Mouse (Mus musculus): ENCODE data around the gene Gm20388. TPM values are rescaled to one million over a fixed set of nuclear protein-coding genes. Genes with fewer than 3 reads are reported as not detected.
A peak's percentile ranks its signal among the peaks of the same experiment; 100 is the strongest.

Gm20388 gene
- polyA plus RNA-seq, 1 experiment from 2014 or later: 1.4 TPM

GRCm38 (mm10) chr8:119960531-119961104 lies 50.0 kb downstream of the Gm20388 start:
- ATAC-seq (ENCODE audit: low read depth): no peak
- WGBS (ENCODE audit: insufficient replicate concordance): 59% methylated on average over 5 of the region's 5 CpGs
- no peak overlapping the region for H3K27ac ChIP-seq (ENCODE audit: low read length)
- no peaks in the 10 kb centered on the region for H3K4me1 ChIP-seq (ENCODE audit: control insufficient read depth, low read depth, low read length)
- H3K9ac ChIP-seq (ENCODE audit: low read depth, low read length): no peak overlapping the region
- no peak overlapping the region for H3K4me3 ChIP-seq (ENCODE audit: low read depth, low read length)
- H3K9me3 ChIP-seq (replicated peaks; ENCODE audit: control insufficient read depth, low read length): no peaks in the 10 kb centered on the region
- H3K27me3 ChIP-seq (ENCODE audit: control insufficient read depth, insufficient read depth, low read depth, low read length): no peaks in the 10 kb centered on the region
- peaks cover 16% of the 10 kb centered on the region for H3K36me3 ChIP-seq (ENCODE audit: control insufficient read depth, insufficient read depth)
- H3K4me2 ChIP-seq (ENCODE audit: low read depth, low read length): no peak overlapping the region

- WGBS (ENCODE audit: insufficient replicate concordance): 54% methylated on average over 4 of the region's 4 CpGs
- no peak for ATAC-seq (ENCODE audit: low read depth)
- Histone ChIP-seq H3K27me3 (ENCODE audit: control insufficient read depth, insufficient read depth, low read depth, low read length) (no peaks in the 10 kb centered on the region), H3K9ac (ENCODE audit: low read depth, low read length) (no peak overlapping the region), H3K4me2 (ENCODE audit: low read depth, low read length) (no peak overlapping the region), H3K27ac (ENCODE audit: low read length) (no peak overlapping the region), H3K36me3 (ENCODE audit: control insufficient read depth, insufficient read depth) (no peaks in the 10 kb centered on the region), H3K4me1 (ENCODE audit: control insufficient read depth, low read depth, low read length) (no peaks in the 10 kb centered on the region), H3K4me3 (ENCODE audit: low read depth, low read length) (no peak overlapping the region), H3K9me3 (replicated peaks; ENCODE audit: control insufficient read depth, low read length) (peaks cover 2% of the 10 kb centered on the region; the same call in 1 of the 2 replicates)
These were observed 54.2 kb downstream of the Gm20388 start for GRCm38 (mm10) chr8:119964859-119965258.

- no peak overlapping the region for H3K27ac ChIP-seq (ENCODE audit: low read length)
- H3K27me3 ChIP-seq (ENCODE audit: control insufficient read depth, insufficient read depth, low read depth, low read length): no peaks in the 10 kb centered on the region
- ATAC-seq (ENCODE audit: low read depth): no peak
- H3K4me3 ChIP-seq (ENCODE audit: low read depth, low read length): no peak overlapping the region
- H3K36me3 ChIP-seq (ENCODE audit: control insufficient read depth, insufficient read depth): no peaks in the 10 kb centered on the region
- no peak overlapping the region for H3K4me2 ChIP-seq (ENCODE audit: low read depth, low read length)
- H3K4me1 ChIP-seq (ENCODE audit: control insufficient read depth, low read depth, low read length): no peaks in the 10 kb centered on the region
- peaks cover 2% of the 10 kb centered on the region; the same call in 1 of the 2 replicates for H3K9me3 ChIP-seq (replicated peaks; ENCODE audit: control insufficient read depth, low read length)
- no peak overlapping the region for H3K9ac ChIP-seq (ENCODE audit: low read depth, low read length)
- WGBS (ENCODE audit: insufficient replicate concordance): 69% methylated on average over 9 of the region's 9 CpGs
These were observed 56.8 kb downstream of the Gm20388 start for GRCm38 (mm10) chr8:119967435-119967834.

DNA sequence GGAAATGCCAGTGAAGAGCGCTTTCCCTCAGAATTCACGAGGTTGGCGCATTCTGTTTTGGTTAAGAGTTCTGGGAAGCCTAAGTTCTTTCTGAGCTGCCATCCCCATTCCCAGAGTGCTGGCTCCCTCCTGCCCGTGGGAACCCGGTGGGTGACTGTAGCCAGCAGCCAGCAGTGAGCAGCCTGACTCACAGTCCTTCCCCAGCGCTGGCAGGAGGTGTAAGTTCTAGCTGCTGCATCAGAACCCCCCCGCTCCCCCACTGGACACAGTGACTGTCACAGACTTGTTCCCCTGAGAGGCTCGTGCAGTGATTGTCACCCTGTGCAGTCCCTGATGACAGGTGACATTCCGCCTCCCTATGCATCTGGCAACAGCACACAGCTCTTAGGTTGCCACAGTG lies 59.5 kb downstream of the Gm20388 start:
- peaks cover 2% of the 10 kb centered on the region; the same call in 1 of the 2 replicates for H3K9me3 ChIP-seq (replicated peaks; ENCODE audit: control insufficient read depth, low read length)
- H3K9ac ChIP-seq (ENCODE audit: low read depth, low read length): no peak overlapping the region
- H3K4me3 ChIP-seq (ENCODE audit: low read depth, low read length): no peak overlapping the region
- no peaks in the 10 kb centered on the region for H3K27me3 ChIP-seq (ENCODE audit: control insufficient read depth, insufficient read depth, low read depth, low read length)
- H3K4me1 ChIP-seq (ENCODE audit: control insufficient read depth, low read depth, low read length): no peaks in the 10 kb centered on the region
- no peak overlapping the region for H3K4me2 ChIP-seq (ENCODE audit: low read depth, low read length)
- no peaks in the 10 kb centered on the region for H3K36me3 ChIP-seq (ENCODE audit: control insufficient read depth, insufficient read depth)
- no peak overlapping the region for H3K27ac ChIP-seq (ENCODE audit: low read length)
- WGBS (ENCODE audit: insufficient replicate concordance): 64% methylated on average over 9 of the region's 9 CpGs
- no peak for ATAC-seq (ENCODE audit: low read depth)

DNA sequence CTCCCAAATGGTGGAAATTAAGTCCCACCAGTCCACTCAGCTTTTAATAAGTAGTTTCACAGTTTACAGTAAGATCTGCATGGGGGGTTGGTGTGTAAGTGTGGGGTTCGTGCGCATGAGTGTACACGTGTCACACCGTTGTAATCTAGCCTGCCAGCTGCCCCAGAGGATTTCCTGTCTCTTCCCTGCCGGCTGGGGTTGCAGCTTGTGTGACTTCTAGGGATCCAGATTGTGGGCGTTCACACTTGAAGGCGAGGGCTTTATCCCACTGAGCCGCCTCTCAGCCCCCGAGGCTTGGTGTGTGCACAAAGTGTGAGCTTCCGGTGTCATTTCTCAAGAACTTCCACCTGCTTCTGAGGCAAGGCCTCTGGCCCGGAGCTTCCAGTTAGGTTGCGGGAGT lies 61.9 kb downstream of the Gm20388 start:
- WGBS (ENCODE audit: insufficient replicate concordance): 15% methylated on average over 12 of the region's 12 CpGs

DNA sequence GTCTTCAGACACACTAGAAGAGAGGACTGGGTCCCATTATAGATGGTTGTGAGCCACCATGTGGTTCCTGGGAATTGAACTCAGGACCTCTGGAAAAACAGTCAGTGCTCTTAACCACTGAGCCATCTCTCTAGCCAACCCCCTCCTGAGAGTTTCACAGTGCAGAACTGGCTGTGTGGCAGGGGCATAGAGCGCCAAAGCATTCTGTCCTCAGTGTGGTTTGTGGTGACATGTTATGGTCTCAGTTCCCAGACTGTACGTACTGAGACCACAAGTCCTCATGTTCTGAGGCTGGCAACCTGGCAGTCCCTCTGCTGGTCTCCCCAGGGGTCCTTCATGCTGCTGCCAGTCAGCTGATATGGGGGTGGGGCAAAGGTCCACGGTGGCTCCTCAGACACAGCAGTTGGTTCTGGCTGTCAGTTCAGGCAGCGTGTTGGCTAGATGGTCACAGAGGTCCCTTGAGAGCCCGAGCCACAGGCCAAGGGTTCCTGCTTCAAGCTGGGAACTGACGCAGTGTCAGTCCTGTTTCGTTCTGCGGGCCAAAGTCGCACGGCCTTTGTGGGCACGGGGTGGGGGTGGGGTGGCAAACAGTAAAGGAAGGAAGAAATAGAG lies 68.2 kb downstream of the Gm20388 start:
- Histone ChIP-seq H3K9ac (ENCODE audit: low read depth, low read length) (no peak overlapping the region), H3K27me3 (ENCODE audit: control insufficient read depth, insufficient read depth, low read depth, low read length) (no peaks in the 10 kb centered on the region), H3K9me3 (replicated peaks; ENCODE audit: control insufficient read depth, low read length) (no peaks in the 10 kb centered on the region), H3K4me3 (ENCODE audit: low read depth, low read length) (no peak overlapping the region), H3K36me3 (ENCODE audit: control insufficient read depth, insufficient read depth) (no peaks in the 10 kb centered on the region), H3K4me1 (ENCODE audit: control insufficient read depth, low read depth, low read length) (no peaks in the 10 kb centered on the region), H3K27ac (ENCODE audit: low read length) (no peak overlapping the region), H3K4me2 (ENCODE audit: low read depth, low read length) (no peak overlapping the region)
- 23% methylated on average over 11 of the region's 11 CpGs for WGBS (ENCODE audit: insufficient replicate concordance)
- ATAC-seq (ENCODE audit: low read depth): no peak

More for the DNA sequence above, 61.9 kb downstream of the Gm20388 start:
- H3K36me3 ChIP-seq (ENCODE audit: control insufficient read depth, insufficient read depth): no peaks in the 10 kb centered on the region
- H3K9ac ChIP-seq (ENCODE audit: low read depth, low read length): no peak overlapping the region
- H3K4me2 ChIP-seq (ENCODE audit: low read depth, low read length): no peak overlapping the region
- no peak overlapping the region for H3K4me3 ChIP-seq (ENCODE audit: low read depth, low read length)
- peaks cover 2% of the 10 kb centered on the region; the same call in 1 of the 2 replicates for H3K9me3 ChIP-seq (replicated peaks; ENCODE audit: control insufficient read depth, low read length)
- H3K27me3 ChIP-seq (ENCODE audit: control insufficient read depth, insufficient read depth, low read depth, low read length): no peaks in the 10 kb centered on the region
- no peaks in the 10 kb centered on the region for H3K4me1 ChIP-seq (ENCODE audit: control insufficient read depth, low read depth, low read length)
- 0 out of 2 replicates have a peak, but pooled peaks have one; percentile 21 for ATAC-seq (ENCODE audit: low read depth)
- H3K27ac ChIP-seq (ENCODE audit: low read length): no peak overlapping the region

GRCm38 (mm10) chr8:119981253-119981652 lies 70.6 kb downstream of the Gm20388 start:
- WGBS (ENCODE audit: insufficient replicate concordance): 44% methylated on average over 4 of the region's 4 CpGs

DNA sequence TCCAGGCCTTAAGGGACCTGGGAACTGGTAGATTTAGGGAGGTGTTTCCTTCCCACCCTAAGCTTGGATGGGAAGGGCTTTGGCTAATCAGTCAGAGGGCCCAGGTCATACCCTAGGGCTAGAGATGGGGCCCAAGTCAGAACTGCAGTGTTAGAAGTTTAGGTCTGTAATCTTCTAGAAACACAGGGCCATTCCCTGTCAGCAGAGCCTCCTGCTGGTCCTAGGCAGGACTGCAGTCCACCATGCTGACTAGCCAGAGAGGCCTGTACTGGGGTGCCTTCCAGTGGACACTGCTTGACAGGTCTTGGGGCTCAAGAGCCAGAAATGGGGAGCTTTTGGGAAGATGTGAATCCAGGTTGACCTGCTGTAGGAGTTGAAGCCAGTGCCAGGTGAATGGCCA lies 73.4 kb downstream of the Gm20388 start:
- no peaks in the 10 kb centered on the region for H3K4me1 ChIP-seq (ENCODE audit: control insufficient read depth, low read depth, low read length)
- H3K4me3 ChIP-seq (ENCODE audit: low read depth, low read length): no peak overlapping the region
- H3K36me3 ChIP-seq (ENCODE audit: control insufficient read depth, insufficient read depth): no peaks in the 10 kb centered on the region
- no peak overlapping the region for H3K4me2 ChIP-seq (ENCODE audit: low read depth, low read length)
- no peak overlapping the region for H3K27ac ChIP-seq (ENCODE audit: low read length)
- H3K9ac ChIP-seq (ENCODE audit: low read depth, low read length): no peak overlapping the region
- H3K27me3 ChIP-seq (ENCODE audit: control insufficient read depth, insufficient read depth, low read depth, low read length): no peaks in the 10 kb centered on the region; the same call in 1 of the 2 replicates
- ATAC-seq (ENCODE audit: low read depth): no peak
- no peaks in the 10 kb centered on the region for H3K9me3 ChIP-seq (replicated peaks; ENCODE audit: control insufficient read depth, low read length)

More at GRCm38 (mm10) chr8:119981253-119981652, 70.6 kb downstream of the Gm20388 start:
- no peak overlapping the region for H3K4me2 ChIP-seq (ENCODE audit: low read depth, low read length)
- H3K9ac ChIP-seq (ENCODE audit: low read depth, low read length): no peak overlapping the region
- no peak overlapping the region for H3K27ac ChIP-seq (ENCODE audit: low read length)
- no peaks in the 10 kb centered on the region for H3K9me3 ChIP-seq (replicated peaks; ENCODE audit: control insufficient read depth, low read length)
- no peak for ATAC-seq (ENCODE audit: low read depth)
- H3K27me3 ChIP-seq (ENCODE audit: control insufficient read depth, insufficient read depth, low read depth, low read length): no peaks in the 10 kb centered on the region; the same call in 1 of the 2 replicates
- no peaks in the 10 kb centered on the region for H3K4me1 ChIP-seq (ENCODE audit: control insufficient read depth, low read depth, low read length)
- no peaks in the 10 kb centered on the region for H3K36me3 ChIP-seq (ENCODE audit: control insufficient read depth, insufficient read depth)
- H3K4me3 ChIP-seq (ENCODE audit: low read depth, low read length): no peak overlapping the region

DNA sequence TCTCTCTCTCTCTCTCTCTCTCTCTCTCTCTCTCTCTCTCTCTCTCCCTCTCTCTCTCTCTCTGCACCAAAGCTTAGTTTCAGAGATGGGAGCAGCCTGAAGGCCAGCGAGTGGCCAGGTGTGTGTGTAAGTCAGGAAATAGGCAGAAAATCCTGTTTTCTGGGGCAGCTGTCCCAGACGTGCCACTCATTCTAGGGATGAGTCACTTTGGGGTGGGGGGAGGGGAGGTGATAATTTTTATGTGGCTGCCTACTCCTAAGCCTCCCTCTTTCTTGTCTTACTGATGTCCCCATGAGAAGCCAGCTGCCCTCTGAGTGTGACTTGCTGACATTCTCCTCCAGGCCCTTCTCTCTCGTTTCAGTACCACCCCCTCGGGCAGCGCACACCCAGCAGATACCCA lies 75.5 kb downstream of the Gm20388 start:
- H3K9ac ChIP-seq (ENCODE audit: low read depth, low read length): no peak overlapping the region
- H3K27me3 ChIP-seq (ENCODE audit: control insufficient read depth, insufficient read depth, low read depth, low read length): peaks cover 4% of the 10 kb centered on the region; the same call in 1 of the 2 replicates
- H3K27ac ChIP-seq (ENCODE audit: low read length): no peak overlapping the region
- no peaks in the 10 kb centered on the region for H3K9me3 ChIP-seq (replicated peaks; ENCODE audit: control insufficient read depth, low read length)
- no peak overlapping the region for H3K4me2 ChIP-seq (ENCODE audit: low read depth, low read length)
- 55% methylated on average over 5 of the region's 5 CpGs for WGBS (ENCODE audit: insufficient replicate concordance)
- H3K36me3 ChIP-seq (ENCODE audit: control insufficient read depth, insufficient read depth): no peaks in the 10 kb centered on the region
- no peak for ATAC-seq (ENCODE audit: low read depth)
- no peak overlapping the region for H3K4me3 ChIP-seq (ENCODE audit: low read depth, low read length)
- H3K4me1 ChIP-seq (ENCODE audit: control insufficient read depth, low read depth, low read length): no peaks in the 10 kb centered on the region

All from liver, embryonic 16.5 days (tissue).